Mouse (Mus musculus) thymus, adult 2 months (tissue): Measurements from ENCODE around the gene Gm21149. TPM values are rescaled to one million over a fixed set of nuclear protein-coding genes. Genes with fewer than 3 reads are reported as not detected.
"Not testable (repeated sequence)": the region's sequence is repeated elsewhere in the genome, so short reads cannot be mapped to it uniquely, and the experiment has no call there.

Source experiments
- DNase-seq: peaks from one replicate; pipeline ENCODE4 v3.0.0; 2021
- H3K27ac ChIP-seq: fragments of 200-500 bp; 2 replicates; pipeline ENCODE4 v1.5.1; 2012; ENCODE audit warnings: low read length, control low read depth; ENCODE audit not compliant: control insufficient read depth, insufficient read depth
- H3K27me3 ChIP-seq: fragments of 200-500 bp; 2 replicates; pipeline ENCODE4 v1.6.1; 2012; ENCODE audit warnings: mild to moderate bottlenecking, low read length, moderate library complexity, mixed read lengths; ENCODE audit not compliant: control insufficient read depth, insufficient read depth
- H3K36me3 ChIP-seq: fragments of 200-500 bp; 2 replicates; pipeline ENCODE4 v1.6.1; 2012; ENCODE audit warnings: mild to moderate bottlenecking, low read length, moderate library complexity; ENCODE audit not compliant: control insufficient read depth, insufficient read depth
- H3K4me1 ChIP-seq: fragments of 200-500 bp; replicated peaks from 2 replicates; pipeline ENCODE4 v1.6.1; 2012; ENCODE audit warnings: low read length; ENCODE audit not compliant: control insufficient read depth, insufficient read depth
- H3K4me3 ChIP-seq: fragments of 200-500 bp; 2 replicates; pipeline ENCODE4 v1.5.1; 2012; ENCODE audit warnings: mild to moderate bottlenecking, low read length, control low read depth, moderate library complexity; ENCODE audit not compliant: control insufficient read depth, insufficient read depth
- WGBS: fragments of 180-500 bp; shearing (Covaris S2); methylation state at CpG from one replicate; pipeline ENCODE4 v1.1.7; 2018; 5-methylcytosine and 5-hydroxymethylcytosine counted together
- polyA plus RNA-seq: library from polyadenylated mRNA; depleted of rRNA; stranded (reverse); fragments of >200 nt; gene quantifications from 2 replicates; pipeline ENCODE4 v1.2.3, GENCODE M21; 2012; rRNA removed

Gm21149 gene
- polyA plus RNA-seq, 1 experiment, result not detected

DNA sequence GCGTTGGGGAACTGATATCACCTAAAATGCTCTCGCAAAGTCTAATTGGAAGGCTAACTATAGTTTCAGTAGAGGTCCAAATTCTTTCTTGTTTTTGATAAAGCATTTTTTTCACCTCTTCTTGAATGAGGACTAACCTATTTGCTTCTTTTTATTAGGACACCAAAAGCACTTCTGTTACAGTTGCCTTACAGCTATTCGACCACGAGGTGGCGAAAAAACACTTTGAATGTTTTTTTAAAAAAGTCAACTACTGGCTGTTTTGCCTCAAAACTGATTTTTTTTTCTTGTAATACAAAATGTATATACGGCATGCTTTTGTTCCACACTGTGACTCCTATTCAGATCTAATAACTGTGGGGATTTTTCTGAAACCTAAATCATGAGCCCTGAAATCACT lies 8.6 kb downstream of the Gm21149 start:
- H3K27me3 ChIP-seq, DNase-seq, H3K36me3 ChIP-seq, H3K4me1 ChIP-seq, H3K27ac ChIP-seq, H3K4me3 ChIP-seq: not testable (repeated sequence)
- WGBS, result 65% methylated on average over 6 of the region's 6 CpGs

DNA sequence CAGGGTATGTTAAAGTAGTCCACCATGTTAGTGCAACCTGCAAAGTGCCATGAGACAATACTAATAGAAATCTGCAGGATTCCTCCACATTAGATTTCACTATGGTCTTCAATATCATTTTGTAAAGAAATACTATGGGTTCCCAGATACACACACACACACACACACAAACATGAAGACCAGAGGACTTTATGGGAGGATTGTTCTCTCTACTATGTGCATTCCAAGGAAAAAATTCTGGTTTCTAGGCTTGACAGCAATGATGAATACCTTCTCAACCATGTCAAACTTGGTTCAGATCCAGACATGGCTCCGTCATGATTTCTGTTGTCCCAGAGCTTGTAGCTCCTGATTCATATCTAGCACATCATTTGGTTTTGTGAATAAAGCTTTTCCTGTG lies 10.1 kb downstream of the Gm21149 start:
- H3K27me3 ChIP-seq, H3K4me1 ChIP-seq, H3K27ac ChIP-seq, H3K4me3 ChIP-seq, H3K36me3 ChIP-seq, DNase-seq: not testable (repeated sequence)
- WGBS, result 57% methylated on average over 1 of the region's 1 CpGs

DNA sequence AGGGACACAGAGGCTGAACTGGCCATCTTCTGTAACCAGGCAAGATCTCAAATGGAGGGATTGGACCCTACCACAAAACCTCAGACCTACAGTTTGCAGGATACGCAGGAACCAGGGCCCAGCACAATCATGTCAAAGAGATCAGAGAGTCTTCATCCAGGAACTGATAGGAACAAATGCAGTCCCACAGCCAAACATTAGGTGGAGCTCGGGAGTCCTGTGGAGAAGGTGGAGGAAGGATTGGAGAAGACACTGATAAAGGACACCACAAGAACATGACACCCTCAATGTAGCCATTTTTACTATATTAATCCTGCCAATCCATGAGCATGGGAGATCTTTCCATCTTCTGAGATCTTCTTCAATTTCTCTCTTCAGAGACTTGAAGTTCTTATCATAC lies 12.8 kb downstream of the Gm21149 start:
- not testable (repeated sequence) for H3K4me3 ChIP-seq, H3K27me3 ChIP-seq, H3K36me3 ChIP-seq, H3K27ac ChIP-seq, H3K4me1 ChIP-seq
- 53% methylated on average over 2 of the region's 2 CpGs for WGBS
- peak; percentile 4 for DNase-seq

DNA sequence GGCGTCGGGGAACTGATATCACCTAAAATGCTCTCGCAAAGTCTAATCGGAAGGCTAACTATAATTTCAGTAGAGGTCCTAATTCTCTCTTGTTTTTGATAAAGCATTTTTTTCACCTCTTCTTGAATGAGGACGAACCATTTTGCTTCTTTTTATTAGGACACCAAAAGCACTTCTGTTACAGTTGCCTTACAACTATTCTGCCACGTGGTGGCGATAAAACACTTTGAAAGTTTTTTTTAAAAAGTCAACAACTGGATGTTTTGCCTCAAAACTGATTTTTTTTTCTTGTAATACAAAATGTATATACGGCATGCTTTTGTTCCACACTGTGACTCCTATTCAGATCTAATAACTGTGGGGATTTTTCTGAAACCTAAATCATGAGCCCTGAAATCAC lies 14.7 kb downstream of the Gm21149 start:
- not testable (repeated sequence) for H3K27me3 ChIP-seq, H3K4me1 ChIP-seq, H3K4me3 ChIP-seq, H3K27ac ChIP-seq, H3K36me3 ChIP-seq, DNase-seq
- 61% methylated on average over 8 of the region's 8 CpGs for WGBS

DNA sequence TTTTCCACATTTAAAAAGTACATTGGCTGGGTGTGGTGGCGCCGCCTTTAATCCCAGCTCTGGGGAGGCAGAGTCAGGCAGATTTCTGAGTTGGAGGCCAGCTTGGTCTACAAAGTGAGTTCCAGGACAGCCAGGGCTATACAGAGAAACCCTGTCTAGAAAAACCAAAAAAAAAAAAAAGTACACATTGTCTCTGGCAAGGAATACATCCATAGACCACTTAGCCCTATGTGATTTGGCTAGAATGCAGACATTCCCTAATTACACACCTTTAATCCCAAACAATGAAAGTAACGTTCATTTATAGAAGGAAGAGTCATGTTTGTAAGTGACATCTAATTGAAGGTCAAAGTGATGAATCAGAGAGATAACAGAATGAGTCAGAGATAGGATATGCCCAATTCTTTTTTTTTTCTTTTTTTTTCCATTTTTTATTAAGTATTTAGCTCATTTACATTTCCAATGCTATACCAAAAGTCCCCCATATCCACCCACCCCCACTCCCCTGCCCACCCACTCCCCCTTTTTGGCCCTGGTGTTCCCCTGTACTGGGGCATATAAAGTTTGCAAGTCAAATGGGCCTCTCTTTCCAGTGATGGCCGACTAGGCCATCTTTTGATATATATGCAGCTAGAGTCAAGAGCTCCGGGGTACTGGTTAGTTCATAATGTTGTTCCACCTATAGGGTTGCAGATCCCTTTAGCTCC lies 18.3 kb downstream of the Gm21149 start:
- H3K4me1 ChIP-seq, H3K36me3 ChIP-seq, DNase-seq, H3K4me3 ChIP-seq, H3K27ac ChIP-seq, H3K27me3 ChIP-seq: not testable (repeated sequence)
- WGBS, result 84% methylated on average over 3 of the region's 5 CpGs

Other genes with a start within 250 kb of the Gm21149 start
- gene Gm21190, start 52.7 kb upstream of the Gm21149 start, polyA plus RNA-seq, result 0.14 TPM in 1 of 2 replicates, not detected in the other
- gene Gm21083, start 100.8 kb upstream of the Gm21149 start, polyA plus RNA-seq, result not detected in 2 replicates
- not detected in 2 replicates for gene Speer4d, start 142.5 kb upstream of the Gm21149 start, polyA plus RNA-seq
- gene 4930572O03Rik, start 180.5 kb upstream of the Gm21149 start, polyA plus RNA-seq, result not detected in 2 replicates
- gene Speer4c, start 237.7 kb upstream of the Gm21149 start, polyA plus RNA-seq, result 0.10 TPM in 1 of 2 replicates, not detected in the other